Mouse (Mus musculus): ENCODE data around the gene Pelo. TPM values are rescaled to one million over a fixed set of nuclear protein-coding genes. Genes with fewer than 3 reads are reported as not detected.

Gene Pelo
- polyA plus RNA-seq, 1 experiment from 2014 or later = 9.4 TPM

DNA sequence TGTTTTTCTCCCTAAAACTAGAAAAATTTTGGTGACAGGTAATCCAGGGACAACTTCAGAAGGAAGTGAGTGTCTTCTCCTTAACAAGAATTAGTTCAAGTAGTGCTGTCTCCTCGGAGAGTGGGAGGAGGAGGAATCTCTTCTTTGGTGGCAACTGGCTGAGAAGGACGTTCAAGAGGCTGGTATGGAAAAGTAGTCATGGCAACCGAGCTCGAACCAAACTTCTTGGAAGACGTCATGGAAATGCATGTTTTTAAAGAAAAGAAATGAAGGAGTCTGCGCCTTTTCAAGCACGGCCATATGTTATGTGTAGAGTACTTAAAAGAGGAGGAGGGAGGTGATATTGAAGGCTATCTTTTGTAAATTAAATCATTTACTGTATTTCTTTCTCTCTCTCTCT, 37.4 kb downstream of the Pelo start:
- no peaks in the 10 kb centered on the region for H3K36me3 ChIP-seq (replicated peaks; ENCODE audit: control insufficient read depth, insufficient read depth, low read depth, low read length)
- H3K9ac ChIP-seq (replicated peaks; ENCODE audit: low read length) = no peak overlapping the region
- H3K4me3 ChIP-seq (ENCODE audit: low read depth, low read length) = no peak overlapping the region
- no peak for DNase-seq (ENCODE audit: low spot score)
- no peaks in the 10 kb centered on the region for H3K4me1 ChIP-seq (ENCODE audit: control insufficient read depth, insufficient read depth, low read length)
- WGBS = 82% methylated on average over 7 of the region's 7 CpGs
- H3K4me2 ChIP-seq (ENCODE audit: low read depth, low read length) = no peak overlapping the region
- H3K27ac ChIP-seq (replicated peaks; ENCODE audit: low read depth, low read length) = no peak overlapping the region
- no peaks in the 10 kb centered on the region for H3K9me3 ChIP-seq (replicated peaks; ENCODE audit: control insufficient read depth, low read length)
- no peaks in the 10 kb centered on the region for H3K27me3 ChIP-seq (ENCODE audit: control insufficient read depth, insufficient read depth, low read length)
- ATAC-seq (replicated peaks; ENCODE audit: insufficient number of reproducible peaks, low FRiP score, low TSS enrichment, low read depth) = no peak

DNA sequence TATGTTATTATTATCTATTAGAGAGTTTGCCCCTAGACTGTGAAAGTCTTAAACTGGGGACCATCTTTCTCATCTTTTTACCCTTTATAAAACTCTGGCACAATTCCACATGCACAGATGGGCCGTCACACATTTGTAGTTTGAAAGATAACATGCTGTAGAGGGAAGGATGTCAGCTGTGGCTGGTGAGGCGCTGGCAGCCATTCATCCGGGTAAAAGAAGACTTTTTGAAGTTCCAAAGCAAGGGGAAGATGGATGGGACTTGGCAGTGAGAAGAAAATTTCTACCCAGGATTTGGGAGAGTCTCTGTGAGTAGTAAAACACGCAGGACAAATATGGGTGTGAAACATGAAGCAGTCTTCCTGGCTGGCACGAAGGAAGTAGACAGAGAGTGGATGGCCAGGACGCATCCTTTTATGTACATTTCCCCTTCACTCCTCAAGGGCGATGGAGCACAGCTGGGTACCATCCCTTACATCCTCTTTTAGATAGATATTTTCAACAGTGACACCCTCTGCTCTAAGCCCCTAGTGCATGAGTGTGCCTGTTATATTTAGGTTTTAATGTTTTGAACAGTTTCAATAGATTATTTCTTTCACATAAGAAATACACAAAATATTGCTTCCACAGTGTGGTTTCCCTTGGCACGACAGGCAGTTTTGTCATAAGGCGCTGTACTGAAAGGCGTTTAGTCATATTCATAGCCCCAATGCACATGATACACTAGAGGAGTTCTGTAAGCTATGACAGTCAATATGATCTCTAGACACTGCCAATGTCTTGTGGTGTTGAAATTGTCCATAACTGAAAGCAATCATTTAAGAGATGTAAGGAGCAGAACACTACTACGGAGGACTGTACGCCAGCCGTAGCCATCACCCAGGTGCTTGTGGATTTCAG, 39.1 kb downstream of the Pelo start:
- no peak overlapping the region for H3K4me3 ChIP-seq (ENCODE audit: low read depth, low read length)
- no peaks in the 10 kb centered on the region for H3K9me3 ChIP-seq (replicated peaks; ENCODE audit: control insufficient read depth, low read length)
- no peak for DNase-seq (ENCODE audit: low spot score)
- ATAC-seq (replicated peaks; ENCODE audit: insufficient number of reproducible peaks, low FRiP score, low TSS enrichment, low read depth) = no peak
- no peaks in the 10 kb centered on the region for H3K36me3 ChIP-seq (replicated peaks; ENCODE audit: control insufficient read depth, insufficient read depth, low read depth, low read length)
- no peaks in the 10 kb centered on the region for H3K4me1 ChIP-seq (ENCODE audit: control insufficient read depth, insufficient read depth, low read length)
- WGBS = 87% methylated on average over 13 of the region's 13 CpGs
- no peak overlapping the region for H3K9ac ChIP-seq (replicated peaks; ENCODE audit: low read length)
- H3K27ac ChIP-seq (replicated peaks; ENCODE audit: low read depth, low read length) = no peak overlapping the region
- no peak overlapping the region for H3K4me2 ChIP-seq (ENCODE audit: low read depth, low read length)
- H3K27me3 ChIP-seq (ENCODE audit: control insufficient read depth, insufficient read depth, low read length) = no peaks in the 10 kb centered on the region

DNA sequence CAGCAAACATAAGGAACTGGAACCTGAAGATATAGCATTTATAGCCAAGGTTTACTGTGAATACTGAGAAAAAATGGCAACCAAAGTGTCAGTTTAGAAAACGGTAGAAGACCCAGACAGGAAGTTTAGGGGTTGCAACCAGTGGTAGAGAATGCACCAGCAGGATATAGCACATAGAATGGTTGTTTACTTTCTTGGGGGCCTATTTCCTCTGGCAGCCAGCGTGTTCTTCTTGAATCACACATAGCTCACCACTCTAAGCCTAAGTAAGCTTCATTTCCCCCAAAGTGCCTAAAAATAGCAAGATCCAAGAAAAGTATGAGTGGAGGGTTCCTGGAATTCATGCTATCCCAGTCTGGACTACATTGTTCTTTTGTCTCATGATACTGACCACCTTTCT, 47.3 kb downstream of the Pelo start:
- Histone ChIP-seq H3K4me1 (ENCODE audit: control insufficient read depth, insufficient read depth, low read length) (no peaks in the 10 kb centered on the region), H3K4me2 (ENCODE audit: low read depth, low read length) (no peak overlapping the region), H3K9me3 (replicated peaks; ENCODE audit: control insufficient read depth, low read length) (no peaks in the 10 kb centered on the region), H3K27ac (replicated peaks; ENCODE audit: low read depth, low read length) (no peak overlapping the region), H3K9ac (replicated peaks; ENCODE audit: low read length) (no peak overlapping the region), H3K27me3 (ENCODE audit: control insufficient read depth, insufficient read depth, low read length) (no peaks in the 10 kb centered on the region), H3K36me3 (replicated peaks; ENCODE audit: control insufficient read depth, insufficient read depth, low read depth, low read length) (no peaks in the 10 kb centered on the region), H3K4me3 (ENCODE audit: low read depth, low read length) (no peak overlapping the region)
- DNase-seq (ENCODE audit: low spot score) (no peak), ATAC-seq (replicated peaks; ENCODE audit: insufficient number of reproducible peaks, low FRiP score, low TSS enrichment, low read depth) (no peak)
- 65% methylated on average over 2 of the region's 2 CpGs for WGBS

Other genes with a start within 250 kb of the Pelo start
- gene Itga2, start 158.1 kb downstream of the Pelo start, polyA plus RNA-seq (2014; fragmentation: Nextera tagmentation; extraction: Ambion mirVana) = 0.79 and 0.85 TPM in 2 replicates
- 1.3 and 2.3 TPM in 2 replicates for gene Gm49395, start 11.7 kb upstream of the Pelo start, polyA plus RNA-seq (2014; fragmentation: Nextera tagmentation; extraction: Ambion mirVana)
- 2.6 and 4.2 TPM in 2 replicates for gene Itga1, start 11.8 kb upstream of the Pelo start, polyA plus RNA-seq (2014; fragmentation: Nextera tagmentation; extraction: Ambion mirVana)

Data from embryonic facial prominence, embryonic 11.5 days (tissue).